Mouse (Mus musculus) c-Kit-negative CD71-positive TER-119-positive erythroid progenitor cells, embryonic 14.5 days (primary cell): ENCODE measurements around the gene Tor2a.

Experiments
- DNase-seq: peaks from one replicate; pipeline ENCODE4 v3.0.0-alpha.2; 2013; ENCODE audit warnings: low read depth, low spot score

Tor2a gene

DNA sequence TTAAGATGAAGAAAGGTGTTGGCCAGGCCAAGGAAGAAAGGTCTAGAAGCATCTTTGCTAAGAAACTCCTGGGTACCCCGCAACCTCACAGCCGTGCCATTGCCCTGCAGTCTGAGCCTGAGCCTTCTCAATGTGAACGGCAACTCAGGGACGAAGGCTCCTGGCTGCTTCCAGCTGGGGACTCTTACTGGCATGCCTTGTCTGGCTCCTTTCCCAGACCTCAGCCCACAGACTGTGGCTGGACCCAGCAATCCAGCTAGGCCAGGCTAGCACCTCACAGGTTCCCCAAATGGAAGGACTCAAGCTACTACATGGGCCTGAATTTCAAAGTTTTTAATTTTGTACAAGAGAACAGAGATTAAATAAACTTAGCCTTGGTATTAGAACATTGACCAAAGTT, 4.8 kb downstream of the Tor2a start:
- no peak for DNase-seq

DNA sequence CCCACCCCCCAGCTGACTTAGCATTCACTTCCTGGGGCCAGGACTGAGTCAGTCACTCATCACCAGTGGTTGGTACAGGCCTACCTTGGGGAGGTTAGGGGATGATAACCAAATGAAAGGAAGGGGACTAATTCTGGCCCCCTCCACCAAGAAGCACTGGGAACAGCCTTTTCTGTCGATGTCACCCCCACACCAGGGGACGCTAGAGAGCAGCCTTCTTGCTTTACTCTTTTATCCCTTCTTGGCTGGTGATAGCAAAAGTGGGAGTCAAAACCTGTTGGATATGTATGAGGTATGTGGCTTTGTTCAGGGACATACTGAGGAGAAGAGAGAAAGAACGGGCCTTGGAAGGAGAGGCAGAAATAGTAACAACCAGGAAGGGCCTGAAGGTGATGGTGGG, 6.3 kb downstream of the Tor2a start:
- DNase-seq, result no peak

DNA sequence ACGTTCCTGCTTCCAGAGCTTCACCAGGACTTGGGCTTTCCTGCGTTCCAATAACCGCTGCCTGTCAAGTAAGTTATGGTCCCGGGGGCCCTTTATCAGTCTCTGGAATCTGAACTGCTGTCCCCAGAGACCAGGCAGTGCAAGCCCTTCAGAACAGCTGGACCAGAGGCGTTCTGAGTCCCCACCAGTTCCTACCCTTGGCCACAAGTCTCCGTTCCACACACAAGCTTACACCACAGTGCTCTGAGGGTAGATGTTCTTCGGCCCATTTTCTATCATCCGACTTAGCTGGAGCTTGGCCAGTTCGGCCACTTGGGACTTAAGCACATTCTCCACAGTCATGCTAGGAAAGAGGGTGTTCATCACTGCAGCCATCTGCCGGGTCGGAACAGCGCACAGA, 10.2 kb downstream of the Tor2a start:
- DNase-seq, result no peak

DNA sequence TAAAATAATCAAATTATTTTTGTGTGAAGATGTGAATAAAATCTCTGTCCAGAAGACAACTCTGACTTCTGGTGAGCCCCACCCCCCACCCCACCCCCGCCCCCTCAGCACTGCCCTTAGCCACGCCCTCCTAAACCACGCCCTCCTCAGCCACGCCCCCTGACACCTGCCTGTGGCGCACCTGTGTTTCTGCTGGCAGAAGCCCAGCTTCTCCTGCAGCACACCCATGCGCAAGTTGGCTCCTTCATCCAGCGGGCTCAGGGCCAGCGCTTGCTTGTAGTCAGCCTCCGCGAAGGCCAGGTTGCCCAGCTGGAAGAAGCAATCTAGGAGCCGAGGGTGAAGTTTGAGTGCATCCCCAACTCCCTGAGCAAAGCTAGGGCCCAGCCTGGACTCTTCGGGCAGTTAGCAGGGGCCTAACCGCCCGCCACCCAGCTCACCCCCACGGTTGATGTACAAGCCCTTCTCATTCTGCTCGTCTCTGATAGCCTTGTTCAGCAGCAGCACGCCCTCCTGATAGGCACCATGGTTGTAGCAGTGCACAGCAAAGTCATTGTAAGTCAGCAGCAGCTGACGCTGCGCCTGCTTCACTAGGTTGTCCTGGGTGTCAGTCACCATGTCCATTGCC, 11.7 kb downstream of the Tor2a start:
- DNase-seq, result no peak

DNA sequence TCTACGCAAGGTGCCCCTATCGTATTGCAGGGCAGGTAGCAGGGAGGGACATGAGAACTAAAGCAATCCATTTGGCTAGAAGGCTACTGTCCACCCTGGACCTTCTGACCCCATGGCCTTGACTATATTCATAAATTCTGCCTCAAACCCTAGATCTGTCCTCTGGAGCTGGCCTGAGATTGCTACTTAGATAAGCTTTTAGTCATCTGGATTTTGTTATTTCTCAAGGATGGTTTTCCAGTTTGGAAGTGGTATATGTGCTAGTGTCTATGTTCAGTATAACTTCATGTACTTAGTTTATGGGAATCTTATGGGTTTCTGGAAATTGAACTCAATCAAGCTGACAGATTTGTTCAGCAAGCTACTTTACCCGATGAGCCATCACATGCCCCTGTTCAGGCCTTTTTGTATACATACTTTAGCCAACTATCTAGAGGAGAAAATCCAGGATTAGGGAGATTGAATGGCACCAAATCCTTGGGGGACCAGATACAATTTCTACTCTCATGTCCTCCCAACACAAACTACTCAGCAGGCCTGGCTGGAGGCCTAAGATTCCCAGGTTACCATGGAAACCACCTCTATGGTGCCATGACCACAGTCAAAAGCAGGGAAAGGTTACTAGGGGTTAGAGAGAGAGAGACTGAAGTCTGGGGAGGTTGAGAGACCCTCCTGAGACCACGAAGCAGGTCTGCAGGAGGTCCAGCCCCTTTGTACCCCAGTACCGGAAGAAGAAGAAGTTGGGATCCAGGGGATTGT, 12.5 kb downstream of the Tor2a start:
- DNase-seq, result no peak

DNA sequence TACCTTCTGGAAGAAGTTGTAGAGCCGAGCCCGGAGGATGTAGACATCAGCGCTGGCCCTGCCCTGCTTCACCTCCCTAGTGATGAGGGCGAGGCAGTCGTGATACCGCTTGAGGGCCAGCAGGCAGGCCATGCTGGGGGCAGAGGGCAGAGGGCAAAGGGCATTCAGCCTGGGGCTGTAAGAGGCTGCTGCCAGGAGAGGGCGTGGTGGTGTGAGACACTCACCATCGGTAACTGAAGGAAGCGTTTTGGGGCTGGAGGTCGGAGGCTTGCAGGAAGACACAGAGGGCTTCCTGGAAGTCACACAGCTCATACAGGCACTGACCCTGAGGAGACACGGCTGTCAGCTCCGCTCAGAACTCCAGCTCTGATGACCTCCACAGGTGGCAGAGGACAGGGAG, 14.9 kb downstream of the Tor2a start:
- no peak for DNase-seq

DNA sequence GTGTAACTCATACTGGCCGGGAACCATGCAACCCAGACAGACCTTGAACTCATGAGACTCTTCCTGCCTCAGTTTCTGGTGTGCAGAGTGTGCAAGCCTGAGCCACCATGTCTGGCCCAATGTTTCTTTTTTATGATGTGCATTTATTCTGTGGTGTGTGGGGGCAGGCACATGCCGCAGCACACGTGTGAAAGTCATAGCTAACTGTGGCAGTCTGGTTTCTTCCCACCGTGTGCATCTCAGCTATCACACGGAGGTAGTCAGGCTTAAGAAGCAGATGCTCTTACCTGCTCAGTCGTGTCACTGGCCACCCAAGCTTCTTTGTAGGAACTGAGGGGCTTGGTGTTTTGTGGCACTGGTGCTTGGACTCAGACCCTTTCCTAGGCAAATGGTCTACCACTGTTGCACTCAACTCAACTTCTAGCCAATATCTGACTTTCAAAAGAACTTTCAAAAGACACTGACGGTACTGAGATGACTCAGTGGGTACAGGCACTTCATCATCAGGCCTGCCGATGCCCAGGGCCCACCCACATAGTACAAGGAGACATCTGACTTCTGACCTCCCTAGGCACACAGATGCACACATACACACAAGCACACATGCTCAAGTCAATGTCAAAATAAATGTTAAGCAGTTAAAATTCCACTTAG, 15.7 kb downstream of the Tor2a start:
- no peak for DNase-seq

DNA sequence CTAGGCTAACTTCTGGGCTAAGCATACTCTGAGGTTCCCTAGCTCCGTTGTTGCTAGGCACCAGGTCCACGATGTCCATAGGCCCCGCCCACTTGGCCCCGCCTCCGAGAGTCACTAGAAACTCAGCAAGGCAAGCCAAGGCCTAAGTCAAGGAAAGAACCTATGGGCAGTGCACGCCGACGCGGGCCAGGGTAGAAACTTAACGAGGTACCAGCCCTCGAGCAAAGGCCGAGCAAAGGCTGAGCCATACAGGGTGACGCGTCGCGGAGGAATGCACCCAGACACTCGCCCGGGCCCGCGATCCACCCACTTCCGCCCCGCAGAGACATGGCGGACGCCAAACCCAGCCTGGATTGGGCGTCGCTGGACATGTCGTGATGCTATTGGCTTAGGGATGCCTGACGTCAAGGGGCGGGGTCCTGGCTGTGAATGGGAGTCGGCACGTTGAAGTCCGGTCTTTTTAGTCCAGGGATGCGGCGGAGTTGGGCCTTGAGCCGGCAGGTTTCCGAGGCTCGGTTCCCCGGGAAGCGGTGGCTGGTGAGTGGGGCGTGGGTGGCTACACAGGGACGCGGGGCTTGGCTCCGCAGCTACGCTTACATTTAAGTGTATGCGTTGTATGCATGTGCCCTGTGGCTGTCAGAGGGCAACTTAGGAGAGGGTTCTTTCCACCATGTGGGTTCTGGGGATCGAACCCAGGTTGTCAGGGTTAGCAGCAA, 18.5 kb downstream of the Tor2a start, which contains the start of the genes Ttc16 and Ptrh1:
Gene Ttc16, minus strand, starts transcription at position 275 of the 716 bp plus-strand sequence.
Gene Ptrh1, plus strand, starts transcription at position 428 of the 716 bp plus-strand sequence.
- DNase-seq, result peak; percentile 90

DNA sequence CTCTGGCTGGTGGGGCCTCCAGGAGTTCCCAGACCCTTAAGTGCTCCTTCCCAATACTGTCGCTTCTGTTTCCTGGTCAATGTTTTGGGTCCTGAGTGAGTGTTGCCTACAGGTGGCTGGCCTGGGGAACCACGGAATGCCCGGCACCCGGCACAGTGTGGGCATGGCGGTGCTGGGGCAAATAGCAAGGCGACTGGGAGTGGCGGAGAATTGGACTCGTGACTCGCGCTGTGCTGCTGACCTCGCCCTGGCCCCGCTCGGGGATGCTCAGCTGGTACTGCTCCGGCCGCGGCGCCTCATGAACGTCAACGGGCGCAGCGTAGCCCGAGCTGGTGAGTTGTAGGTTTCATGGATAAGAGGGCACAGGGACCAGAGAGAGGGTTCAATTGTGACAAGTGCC, 19.2 kb downstream of the Tor2a start:
- no peak for DNase-seq

DNA sequence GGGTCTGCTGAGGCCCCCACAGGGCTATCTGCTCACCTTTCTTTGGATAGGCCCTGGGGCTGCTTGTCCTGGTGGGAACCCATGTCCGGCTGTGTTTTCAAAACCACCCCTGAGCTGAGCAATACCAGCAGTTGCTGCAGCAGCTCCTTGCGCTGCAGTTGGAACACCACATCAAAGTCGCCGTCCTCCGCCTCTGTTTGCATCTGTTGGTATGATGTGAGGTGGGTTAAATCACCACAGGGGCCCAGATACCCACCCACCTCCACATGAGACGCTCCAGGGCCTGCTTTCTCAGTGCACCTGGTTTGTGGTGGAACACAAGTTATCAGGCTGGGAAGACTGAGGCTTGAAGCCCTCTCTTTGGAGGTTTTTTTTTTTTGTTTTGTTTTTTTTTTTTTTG, 21.0 kb downstream of the Tor2a start:
- no peak for DNase-seq

DNA sequence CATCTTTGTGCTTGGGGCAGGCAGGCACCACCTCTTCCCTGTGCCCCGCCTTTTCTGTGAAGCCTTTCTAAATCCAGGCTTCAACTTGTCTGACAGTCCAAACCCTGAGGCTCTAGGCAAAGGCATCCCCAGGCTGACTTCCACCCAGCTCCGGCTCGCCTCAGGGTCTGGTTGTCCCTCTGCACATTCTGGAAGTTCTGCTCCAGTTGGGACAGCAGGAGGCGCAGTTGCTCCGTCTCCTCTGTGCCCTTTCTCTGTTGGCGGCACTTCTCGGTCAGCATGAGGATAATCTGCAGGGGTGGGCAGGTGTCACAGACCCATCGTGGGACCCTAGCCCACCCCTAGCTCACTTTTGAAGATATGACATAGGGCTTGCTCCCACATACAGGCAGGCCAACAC, 22.1 kb downstream of the Tor2a start:
- DNase-seq, result no peak

DNA sequence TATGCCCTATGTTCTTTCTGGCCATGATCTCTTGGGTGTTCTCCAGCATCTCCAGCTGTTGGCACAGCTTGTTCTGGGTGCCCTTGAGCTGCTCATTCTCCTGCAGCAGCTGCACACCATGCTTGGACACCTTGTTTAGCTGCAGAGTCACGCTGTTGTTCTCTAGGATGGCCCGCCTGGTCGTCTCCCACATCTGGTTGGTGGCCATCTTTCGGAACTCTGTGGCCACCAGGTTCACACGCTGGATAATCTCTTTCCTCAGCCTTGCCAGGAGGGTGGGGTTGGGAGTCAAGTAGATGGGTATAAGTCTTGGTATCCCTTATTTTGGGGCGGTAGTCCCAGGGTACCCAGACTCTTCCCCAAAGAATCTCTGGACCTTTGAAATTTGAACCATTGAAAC, 22.7 kb downstream of the Tor2a start:
- DNase-seq, result no peak

DNA sequence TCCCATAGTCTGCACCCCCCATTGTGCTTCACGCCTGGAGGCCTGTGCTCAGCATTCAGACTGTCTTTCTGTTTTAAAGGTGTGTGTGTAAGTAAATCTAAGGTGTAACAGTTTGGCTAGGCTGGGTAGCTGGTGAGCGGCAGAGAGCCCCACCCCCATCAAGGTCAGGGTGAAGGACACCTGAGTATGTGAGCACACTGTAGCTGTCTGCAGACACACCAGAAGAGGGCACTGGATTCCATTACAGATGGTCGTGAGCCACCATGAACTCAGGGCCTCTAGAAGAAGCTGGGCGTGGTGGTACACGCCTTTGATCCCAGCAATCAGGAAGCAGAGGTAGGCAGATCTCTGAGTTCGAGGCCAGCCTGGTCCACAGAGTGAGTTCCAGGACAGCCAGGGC, 24.7 kb downstream of the Tor2a start:
- DNase-seq, result no peak

DNA sequence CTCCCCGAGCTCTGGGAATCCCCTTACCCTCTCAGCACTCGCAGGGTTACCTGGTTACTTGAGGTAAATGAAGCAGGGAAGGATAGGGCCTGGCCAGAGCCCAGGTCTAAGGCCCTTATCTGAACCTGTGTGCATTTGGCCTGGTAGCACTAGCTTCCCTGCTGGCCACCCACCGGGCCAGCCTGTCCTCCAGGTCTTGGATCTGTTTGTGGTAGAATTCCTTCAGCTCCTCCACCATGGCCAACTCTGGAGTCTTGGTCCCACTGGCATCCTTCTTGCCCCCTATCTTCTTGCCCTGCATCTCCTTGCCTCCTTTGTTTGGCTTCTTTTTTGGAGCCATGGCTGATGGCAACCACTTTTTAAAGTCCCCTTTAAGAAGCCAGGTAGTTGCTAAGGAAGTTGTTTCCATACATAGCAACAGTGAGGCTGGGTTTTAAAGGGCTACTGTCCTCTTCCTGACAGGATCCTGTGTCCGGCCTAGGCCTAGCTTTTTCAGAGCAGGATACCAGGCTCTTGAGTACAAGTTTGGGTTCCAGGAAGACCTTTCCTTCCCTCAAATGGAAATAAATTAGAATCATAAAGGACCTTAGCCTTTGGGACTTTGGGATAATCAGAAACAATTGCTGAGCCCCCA, 27.1 kb downstream of the Tor2a start, which contains the start of gene Cfap157:
Gene Cfap157, minus strand, starts transcription at position 381 of the 634 bp plus-strand sequence.
- no peak for DNase-seq

DNA sequence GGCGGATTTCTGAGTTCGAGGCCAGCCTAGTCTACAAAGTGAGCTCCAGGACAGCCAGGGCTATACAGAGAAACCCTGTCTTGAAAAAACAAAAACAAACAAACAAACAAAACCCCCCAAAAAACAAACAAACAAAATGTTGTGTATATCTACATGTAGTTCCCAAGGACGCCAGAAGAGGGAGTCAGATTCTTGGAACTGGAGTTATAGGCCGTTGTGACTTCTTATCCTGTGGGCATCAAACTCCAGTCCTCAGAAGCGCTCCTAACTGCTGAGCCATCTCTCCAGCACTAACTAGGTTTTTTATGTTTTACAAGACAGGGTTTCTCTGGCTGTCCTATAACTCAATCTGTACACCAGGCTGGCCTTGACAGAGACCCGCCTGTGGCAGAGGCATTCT, 30.1 kb downstream of the Tor2a start:
- no peak for DNase-seq

DNA sequence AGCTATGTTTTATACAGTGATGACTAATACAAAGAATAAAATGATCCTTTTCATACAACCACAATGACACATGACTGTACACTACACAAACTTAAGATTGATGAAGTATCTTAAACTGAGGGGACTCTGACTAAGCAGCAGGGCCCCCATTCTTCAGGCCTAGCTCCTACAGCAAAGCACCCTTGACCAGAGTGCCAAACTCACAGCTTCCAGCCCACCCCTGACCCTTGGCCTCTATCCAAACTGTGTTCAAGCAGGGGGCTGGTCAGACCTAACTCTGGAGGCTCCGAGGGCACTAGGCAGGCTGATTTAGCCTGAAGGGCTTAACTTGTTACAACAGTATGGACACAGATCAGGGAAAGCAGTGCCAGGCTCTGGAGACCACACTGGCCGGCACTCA, 31.5 kb downstream of the Tor2a start:
- no peak for DNase-seq

DNA sequence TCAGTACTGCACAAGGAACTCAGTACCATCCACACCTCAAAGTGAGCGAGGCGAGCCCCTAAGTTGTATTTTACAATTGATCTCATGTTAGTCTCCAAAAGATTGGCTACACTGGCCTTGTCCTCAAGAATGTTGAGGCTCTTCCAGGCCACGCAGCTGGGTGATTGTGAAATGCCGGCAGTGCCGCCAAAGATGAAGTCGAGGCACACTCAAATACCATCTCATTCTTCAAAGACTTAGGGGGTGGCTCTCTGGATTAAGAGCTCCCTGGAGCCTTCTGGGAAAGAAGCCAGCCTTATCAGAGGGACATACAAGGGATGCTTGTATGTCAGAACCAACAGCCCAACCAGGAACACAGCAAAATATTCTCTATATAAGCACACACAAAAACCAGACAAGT, 34.3 kb downstream of the Tor2a start:
- DNase-seq, result no peak

DNA sequence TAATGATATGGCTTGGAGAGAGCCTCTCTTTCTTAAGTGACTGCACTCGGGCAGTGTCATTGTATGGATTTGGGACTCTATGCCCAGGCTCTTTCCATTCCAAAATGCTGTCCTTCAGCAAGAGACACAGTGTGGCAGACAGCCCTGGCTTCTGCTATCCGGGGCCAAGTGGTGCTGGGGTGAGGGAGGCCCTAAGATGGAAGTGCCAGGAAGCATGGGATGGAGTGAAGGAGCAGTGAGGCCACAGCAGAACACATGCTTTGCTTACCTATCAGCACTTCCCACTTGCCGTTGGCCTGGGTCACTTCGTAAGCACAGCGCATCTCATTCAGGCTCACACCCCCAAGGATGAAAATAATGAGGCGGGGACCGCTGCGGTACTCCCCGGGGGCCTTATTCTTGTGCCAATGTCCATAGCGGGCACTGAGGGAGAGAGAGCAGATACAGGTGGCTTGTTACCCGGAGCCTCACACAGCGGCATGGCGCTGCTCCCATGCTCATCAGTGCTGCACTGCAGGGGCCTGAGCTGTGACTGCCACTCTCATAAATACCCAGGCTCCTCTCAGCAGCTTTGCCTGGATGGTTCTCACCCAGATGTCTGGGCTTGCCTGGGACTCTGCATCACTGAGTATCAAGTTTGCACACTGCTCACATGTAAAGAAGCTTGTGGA, 38.8 kb downstream of the Tor2a start:
- no peak for DNase-seq

DNA sequence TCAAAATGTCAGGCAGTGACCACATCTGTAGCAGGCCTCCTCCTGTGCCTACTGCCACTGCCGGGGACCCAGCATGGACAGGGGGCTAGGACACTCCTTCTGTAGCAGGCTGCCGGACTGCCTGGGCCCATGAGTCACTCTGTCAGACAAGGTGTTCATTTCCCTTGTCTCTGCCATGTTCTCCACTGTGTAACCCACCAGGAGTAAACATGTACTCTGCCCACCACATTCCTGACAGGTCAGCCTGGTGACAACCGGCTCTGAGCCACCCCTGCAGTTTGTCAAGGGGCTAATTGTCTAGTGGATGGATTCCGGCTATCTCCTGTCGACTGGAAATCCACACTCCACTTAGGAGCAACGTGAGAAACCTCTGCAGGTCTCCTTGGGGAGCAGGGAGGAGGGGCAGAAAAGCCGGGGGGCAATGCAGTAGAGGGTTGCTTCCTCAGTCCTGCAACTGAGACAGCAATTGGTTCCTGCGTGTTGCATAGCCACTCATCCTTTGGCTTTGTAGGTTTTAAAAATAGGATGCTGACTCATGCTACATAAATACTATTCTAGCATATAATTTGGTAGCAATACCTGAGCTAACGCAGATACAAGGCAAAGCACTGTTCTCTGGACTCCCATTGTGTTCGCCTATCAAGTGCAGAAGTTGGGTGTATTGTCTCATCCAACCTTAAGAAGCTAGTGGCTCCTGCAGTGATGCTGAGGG, 41.4 kb downstream of the Tor2a start:
- DNase-seq, result no peak

DNA sequence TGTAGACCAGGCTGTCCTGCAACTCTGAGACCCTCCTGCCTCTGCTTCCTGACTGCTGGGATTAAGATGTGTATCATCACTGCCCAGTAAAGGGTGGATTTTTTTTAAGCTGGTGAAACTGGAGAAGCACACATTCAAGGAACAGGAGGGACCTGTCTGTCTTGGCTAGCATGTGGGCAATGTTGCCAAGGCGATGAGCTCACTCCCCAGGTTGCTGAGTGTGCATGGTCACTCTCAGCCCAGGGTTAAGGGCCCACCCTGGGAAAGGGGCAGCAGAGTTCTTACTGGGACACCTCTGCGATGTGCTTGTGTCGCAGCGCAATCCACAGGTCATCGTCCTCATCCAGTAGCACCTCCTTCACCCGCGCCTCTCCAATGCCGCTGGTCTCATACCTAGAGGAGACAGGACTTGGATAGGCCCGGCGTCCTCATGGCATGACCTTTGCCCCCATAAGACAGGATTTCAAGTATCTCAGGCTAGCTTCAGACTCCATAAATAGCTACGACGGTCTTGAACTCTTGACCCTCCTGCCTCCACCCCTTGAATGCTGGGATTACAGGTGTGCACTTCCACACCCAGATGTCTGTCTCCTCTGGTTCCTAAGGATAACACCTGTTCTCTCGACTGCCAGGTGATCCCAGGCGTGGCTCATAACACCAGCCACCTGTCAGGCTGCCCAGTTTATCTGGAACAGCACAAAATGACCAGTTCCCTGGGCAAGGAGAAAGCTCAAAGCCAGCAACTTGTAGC, 52.0 kb downstream of the Tor2a start:
- DNase-seq, result no peak
